Mouse (Mus musculus) adrenal gland, adult 2 months (tissue): Measurements from ENCODE around the gene Epb41l1. TPM values are rescaled to one million over a fixed set of nuclear protein-coding genes. Genes with fewer than 3 reads are reported as not detected.
"Not testable (repeated sequence)": the region's sequence is repeated elsewhere in the genome, so short reads cannot be mapped to it uniquely, and the experiment has no call there.

Source experiments
- DNase-seq: peaks from one replicate; pipeline ENCODE4 v3.0.0; 2021
- long read RNA-seq: library from polyadenylated mRNA; stranded (forward); transcript quantifications from one replicate; pipeline ENCODE4 v2.0.0, GENCODE M21; 2021
- polyA plus RNA-seq: library from polyadenylated mRNA; depleted of rRNA; stranded (reverse); fragments of >200 nt; gene quantifications from 2 replicates; pipeline ENCODE4 v1.2.3, GENCODE M21; 2012; rRNA removed
- total RNA-seq, 2 experiments: library from RNA; stranded (reverse); gene quantifications; 2 replicates each; pipeline ENCODE4 v1.2.3; 2021

Epb41l1 gene
- 10 to 100 TPM; 81.4 to 93.4 TPM for total RNA-seq
- 52.0 and 52.7 TPM in 2 replicates for polyA plus RNA-seq
- long read RNA-seq, full-length matches to known transcripts: 3 of 32 reads
- long read RNA-seq, partial matches to known transcripts: 6 of 32 reads
- long read RNA-seq, other reads (novel, unspliced or antisense): 23 of 32 reads

GRCm38 (mm10) chr2:156420694-156421380 is at the start of gene Epb41l1:
Epb41l1 (plus strand) TSS chr2:156420909.
- DNase-seq: peak; percentile 89

GRCm38 (mm10) chr2:156376956-156377355 is 43.8 kb upstream of the Epb41l1 start:
- no peak for DNase-seq

- no peak for DNase-seq
These were observed 40.8 kb upstream of the Epb41l1 start for GRCm38 (mm10) chr2:156379929-156380328.

- DNase-seq: no peak
These were observed 39.4 kb upstream of the Epb41l1 start for GRCm38 (mm10) chr2:156381350-156381749.

- DNase-seq: peak; percentile 84
These were observed 28.1 kb upstream of the Epb41l1 start for GRCm38 (mm10) chr2:156392461-156393154.

- DNase-seq: no peak
These were observed 27.4 kb upstream of the Epb41l1 start for GRCm38 (mm10) chr2:156393155-156393828.

GRCm38 (mm10) chr2:156394282-156394681 is 26.4 kb upstream of the Epb41l1 start:
- no peak for DNase-seq

GRCm38 (mm10) chr2:156396096-156396495 is 24.6 kb upstream of the Epb41l1 start:
- no peak for DNase-seq

- DNase-seq: no peak
These were observed 22.7 kb upstream of the Epb41l1 start for GRCm38 (mm10) chr2:156397988-156398387.

- no peak for DNase-seq
These were observed 21.2 kb upstream of the Epb41l1 start for GRCm38 (mm10) chr2:156399485-156399884.

GRCm38 (mm10) chr2:156401331-156401730 is 19.4 kb upstream of the Epb41l1 start:
- DNase-seq: no peak

- DNase-seq: no peak
These were observed 18.7 kb upstream of the Epb41l1 start for GRCm38 (mm10) chr2:156402036-156402435.

GRCm38 (mm10) chr2:156406987-156407386 is 13.7 kb upstream of the Epb41l1 start:
- DNase-seq: no peak

- DNase-seq: no peak
These were observed 12.5 kb upstream of the Epb41l1 start for GRCm38 (mm10) chr2:156408168-156408567.

- not testable (repeated sequence) for DNase-seq
These were observed 9.4 kb upstream of the Epb41l1 start for GRCm38 (mm10) chr2:156411348-156411747.

GRCm38 (mm10) chr2:156414996-156415395 is 5.7 kb upstream of the Epb41l1 start:
- DNase-seq: no peak

GRCm38 (mm10) chr2:156415674-156416073 is 5.0 kb upstream of the Epb41l1 start:
- peak; percentile 76 for DNase-seq

- no peak for DNase-seq
These were observed 3.5 kb upstream of the Epb41l1 start for GRCm38 (mm10) chr2:156417194-156417593.

GRCm38 (mm10) chr2:156418467-156418866 is 2.2 kb upstream of the Epb41l1 start:
- no peak for DNase-seq

- no peak for DNase-seq
These were observed 399 bp upstream of the Epb41l1 start for GRCm38 (mm10) chr2:156420327-156420693.

- DNase-seq: peak; percentile 68
These were observed 837 bp downstream of the Epb41l1 start for GRCm38 (mm10) chr2:156421381-156422110.

- no peak for DNase-seq
These were observed 1.9 kb downstream of the Epb41l1 start for GRCm38 (mm10) chr2:156422631-156423030.
